Mouse (Mus musculus) C2C12 (cell line): ENCODE measurements at regions not wholly inside any gene's neighbourhood (a gene's known extent, or its start where the extent isn't known, plus 50 kb on each side); places are given as distances from the start of the nearest gene placed in this dataset.

Experiments
- CTCF ChIP-seq: IDR thresholded peaks from one replicate; pipeline ENCODE4 v1.5.1; 2011; ENCODE audit not compliant: control insufficient read depth, insufficient read depth, insufficient read length
- MAX ChIP-seq: IDR thresholded peaks from one replicate; pipeline ENCODE4 v1.6.1; 2011; ENCODE audit warnings: mild to moderate bottlenecking, control low read depth
- MYOG ChIP-seq: IDR thresholded peaks from one replicate; pipeline ENCODE4 v1.6.1; 2011; ENCODE audit not compliant: control insufficient read depth, insufficient read length; ENCODE audit errors: extremely low read depth
- USF1 ChIP-seq: IDR thresholded peaks from one replicate; pipeline ENCODE4 v1.6.1; 2011; ENCODE audit warnings: low read depth, mild to moderate bottlenecking, control low read depth, moderate library complexity

GRCm38 (mm10) chr16:24202653-24203052 is 190.7 kb upstream of the Lpp start:
- TF ChIP-seq MAX (no peak), CTCF (no peak), USF1 (no peak), MYOG (no peak)
